Mouse (Mus musculus) limb, embryonic 12.5 days (tissue): Measurements from ENCODE around the gene Kncn. TPM values are rescaled to one million over a fixed set of nuclear protein-coding genes. Genes with fewer than 3 reads are reported as not detected.

Experiments used
- ATAC-seq: fragments of 200-750 bp; cut with Nextera tagmentation; 2 replicates; pipeline ENCODE4 v1.8.0; 2017; ENCODE audit warnings: low read depth, moderate TSS enrichment; ENCODE audit not compliant: insufficient number of reproducible peaks, insufficient read depth, low FRiP score, low TSS enrichment
- H3K27ac ChIP-seq: fragments of 300-500 bp; sonication (generic); 2 replicates; pipeline ENCODE4 v1.5.1; 2016; ENCODE audit warnings: mild to moderate bottlenecking, moderate library complexity
- H3K27me3 ChIP-seq: fragments of 300-500 bp; sonication (generic); 2 replicates; pipeline ENCODE4 v1.6.1; 2016; ENCODE audit warnings: mild to moderate bottlenecking, moderate library complexity
- H3K36me3 ChIP-seq: fragments of 300-500 bp; sonication (generic); 2 replicates; pipeline ENCODE4 v1.6.1; 2016; ENCODE audit warnings: mild to moderate bottlenecking, moderate library complexity
- H3K4me1 ChIP-seq: fragments of 300-500 bp; sonication (generic); replicated peaks from 2 replicates; pipeline ENCODE4 v1.6.1; 2016
- H3K4me2 ChIP-seq: fragments of 300-500 bp; sonication (generic); 2 replicates; pipeline ENCODE4 v1.6.1; 2016; ENCODE audit warnings: mild to moderate bottlenecking, moderate library complexity
- H3K4me3 ChIP-seq: fragments of 300-500 bp; sonication (generic); replicated peaks from 2 replicates; pipeline ENCODE4 v1.5.1; 2016; ENCODE audit warnings: mild to moderate bottlenecking
- H3K9ac ChIP-seq: fragments of 300-500 bp; sonication (generic); replicated peaks from 2 replicates; pipeline ENCODE4 v1.6.1; 2016; ENCODE audit warnings: mild to moderate bottlenecking, moderate library complexity
- H3K9me3 ChIP-seq: fragments of 300-500 bp; sonication (generic); 2 replicates; pipeline ENCODE4 v1.6.1; 2016; ENCODE audit warnings: mild to moderate bottlenecking, moderate library complexity
- WGBS: fragments of 180-500 bp; shearing (Covaris S2); methylation state at CpG from one replicate; pipeline ENCODE4 v1.1.7; 2016; 5-methylcytosine and 5-hydroxymethylcytosine counted together
- polyA plus RNA-seq: library from polyadenylated mRNA; unstranded; fragments of >200 nt; fragmentation: Nextera tagmentation; extraction: Ambion mirVana; gene quantifications from 2 replicates; pipeline ENCODE4 v1.2.1, GENCODE M21; 2016

Kncn gene
- polyA plus RNA-seq: not detected in 2 replicates

- ATAC-seq: no peak
- no peak within 1 kb of the TSS for H3K9ac ChIP-seq
- WGBS: 63% methylated on average over 6 of the region's 6 CpGs
- H3K36me3 ChIP-seq: no peaks in the 10 kb centered on the region
- H3K27ac ChIP-seq: no peak within 1 kb of the TSS
- H3K4me1 ChIP-seq: 0 out of 2 replicates have a peak, but pooled peaks cover 4% of the 10 kb centered on the region
- no peak within 1 kb of the TSS for H3K4me3 ChIP-seq
- H3K9me3 ChIP-seq: no peaks in the 10 kb centered on the region
- peaks cover 8% of the 10 kb centered on the region for H3K27me3 ChIP-seq
- H3K4me2 ChIP-seq: no peak within 1 kb of the TSS
Observed at GRCm38 (mm10) chr4:115884022-115884421, at the start of gene Kncn. TSS of gene Kncn (plus strand) at chr4:115884400.

- no peak overlapping the region for H3K4me2 ChIP-seq
- H3K9ac ChIP-seq: no peak overlapping the region
- peaks cover 7% of the 10 kb centered on the region for H3K4me1 ChIP-seq
- no peaks in the 10 kb centered on the region for H3K9me3 ChIP-seq
- 75% methylated on average over 2 of the region's 2 CpGs for WGBS
- H3K27me3 ChIP-seq: peaks cover 3% of the 10 kb centered on the region; the same call in 1 of the 2 replicates
- H3K4me3 ChIP-seq: no peak overlapping the region
- no peak overlapping the region for H3K27ac ChIP-seq
- ATAC-seq: no peak
- peaks cover 42% of the 10 kb centered on the region for H3K36me3 ChIP-seq
Observed at GRCm38 (mm10) chr4:115835576-115835975, 48.6 kb upstream of the Kncn start.

GRCm38 (mm10) chr4:115838196-115838595 lies 46.0 kb upstream of the Kncn start:
- H3K4me3 ChIP-seq: peak overlapping the region; percentile 71

GRCm38 (mm10) chr4:115838696-115839641 lies 45.2 kb upstream of the Kncn start, which contains the start of gene Mknk1:
TSS of gene Mknk1 (plus strand) at chr4:115839198.
- Histone ChIP-seq H3K36me3 (peaks cover 19% of the 10 kb centered on the region), H3K9me3 (no peaks in the 10 kb centered on the region), H3K27ac (peak within 1 kb of the TSS; percentile 82), H3K9ac (peak within 1 kb of the TSS; percentile 71), H3K4me3 (peak within 1 kb of the TSS; percentile 71), H3K4me1 (peaks cover 7% of the 10 kb centered on the region), H3K4me2 (peak within 1 kb of the TSS; percentile 67), H3K27me3 (no peaks in the 10 kb centered on the region)
- WGBS: 2% methylated on average over 51 of the region's 51 CpGs
- ATAC-seq: peak; percentile 90

More at GRCm38 (mm10) chr4:115838196-115838595, 46.0 kb upstream of the Kncn start:
- Histone ChIP-seq H3K9ac (no peak overlapping the region), H3K4me1 (peaks cover 7% of the 10 kb centered on the region), H3K4me2 (peak overlapping the region; percentile 67), H3K9me3 (no peaks in the 10 kb centered on the region), H3K27ac (peak overlapping the region; percentile 82; the same call in 1 of the 2 replicates), H3K36me3 (peaks cover 25% of the 10 kb centered on the region), H3K27me3 (no peaks in the 10 kb centered on the region)
- ATAC-seq: no peak
- 80% methylated on average over 4 of the region's 4 CpGs for WGBS

GRCm38 (mm10) chr4:115839956-115840355 lies 44.2 kb upstream of the Kncn start:
- no peak overlapping the region for H3K9ac ChIP-seq
- H3K27ac ChIP-seq: no peak overlapping the region; the same call in 1 of the 2 replicates
- H3K36me3 ChIP-seq: peaks cover 10% of the 10 kb centered on the region
- H3K9me3 ChIP-seq: no peaks in the 10 kb centered on the region
- peaks cover 7% of the 10 kb centered on the region for H3K4me1 ChIP-seq
- ATAC-seq: no peak
- H3K27me3 ChIP-seq: no peaks in the 10 kb centered on the region
- peak overlapping the region; percentile 71 for H3K4me3 ChIP-seq
- WGBS: 45% methylated on average over 4 of the region's 4 CpGs
- peak overlapping the region; percentile 67 for H3K4me2 ChIP-seq

- H3K9ac ChIP-seq: no peak overlapping the region
- H3K27me3 ChIP-seq: no peaks in the 10 kb centered on the region
- H3K27ac ChIP-seq: no peak overlapping the region
- H3K4me1 ChIP-seq: peaks cover 7% of the 10 kb centered on the region
- no peaks in the 10 kb centered on the region for H3K9me3 ChIP-seq
- peaks cover 4% of the 10 kb centered on the region; the same call in 1 of the 2 replicates for H3K36me3 ChIP-seq
- H3K4me2 ChIP-seq: no peak overlapping the region
- no peak overlapping the region for H3K4me3 ChIP-seq
- no peak for ATAC-seq
- 94% methylated on average over 4 of the region's 4 CpGs for WGBS
Observed at GRCm38 (mm10) chr4:115840842-115841241, 43.4 kb upstream of the Kncn start.

- Histone ChIP-seq H3K4me1 (peaks cover 5% of the 10 kb centered on the region; the same call in 1 of the 2 replicates), H3K4me2 (no peak overlapping the region), H3K4me3 (no peak overlapping the region), H3K9ac (no peak overlapping the region), H3K27ac (no peak overlapping the region), H3K9me3 (no peaks in the 10 kb centered on the region), H3K36me3 (peaks cover 42% of the 10 kb centered on the region), H3K27me3 (no peaks in the 10 kb centered on the region)
- ATAC-seq: no peak
- 73% methylated on average over 2 of the region's 2 CpGs for WGBS
Observed at GRCm38 (mm10) chr4:115846656-115847055, 37.5 kb upstream of the Kncn start.

- H3K4me2 ChIP-seq: no peak overlapping the region
- H3K4me1 ChIP-seq: peaks cover 5% of the 10 kb centered on the region; the same call in 1 of the 2 replicates
- no peaks in the 10 kb centered on the region for H3K9me3 ChIP-seq
- ATAC-seq: no peak
- WGBS: 64% methylated on average over 5 of the region's 5 CpGs
- H3K9ac ChIP-seq: no peak overlapping the region
- no peak overlapping the region for H3K4me3 ChIP-seq
- no peak overlapping the region for H3K27ac ChIP-seq
- H3K36me3 ChIP-seq: peaks cover 48% of the 10 kb centered on the region
- H3K27me3 ChIP-seq: no peaks in the 10 kb centered on the region
Observed at GRCm38 (mm10) chr4:115847377-115847776, 36.8 kb upstream of the Kncn start.

GRCm38 (mm10) chr4:115848083-115848482 lies 36.1 kb upstream of the Kncn start:
- H3K4me1 ChIP-seq: peaks cover 5% of the 10 kb centered on the region; the same call in 1 of the 2 replicates
- no peak for ATAC-seq
- no peaks in the 10 kb centered on the region for H3K27me3 ChIP-seq
- H3K9me3 ChIP-seq: no peaks in the 10 kb centered on the region
- H3K36me3 ChIP-seq: peaks cover 55% of the 10 kb centered on the region
- no peak overlapping the region for H3K9ac ChIP-seq
- H3K4me3 ChIP-seq: no peak overlapping the region
- no peak overlapping the region for H3K27ac ChIP-seq
- WGBS: 92% methylated on average over 1 of the region's 1 CpGs
- H3K4me2 ChIP-seq: no peak overlapping the region

- peaks cover 10% of the 10 kb centered on the region for H3K4me1 ChIP-seq
- H3K4me2 ChIP-seq: no peak overlapping the region
- H3K27me3 ChIP-seq: no peaks in the 10 kb centered on the region
- ATAC-seq: 0 out of 2 replicates have a peak, but pooled peaks have one; percentile 29
- WGBS: 64% methylated on average over 8 of the region's 8 CpGs
- no peak overlapping the region for H3K9ac ChIP-seq
- no peak overlapping the region for H3K4me3 ChIP-seq
- H3K27ac ChIP-seq: no peak overlapping the region
- H3K9me3 ChIP-seq: no peaks in the 10 kb centered on the region
- peaks cover 57% of the 10 kb centered on the region for H3K36me3 ChIP-seq
Observed at GRCm38 (mm10) chr4:115848990-115849677, 35.1 kb upstream of the Kncn start.

GRCm38 (mm10) chr4:115850111-115850510 lies 34.1 kb upstream of the Kncn start:
- H3K9me3 ChIP-seq: no peaks in the 10 kb centered on the region
- 87% methylated on average over 2 of the region's 2 CpGs for WGBS
- no peak overlapping the region for H3K4me2 ChIP-seq
- no peak overlapping the region for H3K4me3 ChIP-seq
- ATAC-seq: no peak
- H3K27ac ChIP-seq: no peak overlapping the region
- H3K9ac ChIP-seq: no peak overlapping the region
- peaks cover 20% of the 10 kb centered on the region for H3K4me1 ChIP-seq
- H3K27me3 ChIP-seq: no peaks in the 10 kb centered on the region
- peaks cover 57% of the 10 kb centered on the region for H3K36me3 ChIP-seq
